Mouse (Mus musculus): ENCODE measurements around the gene Chac2.

- TF ChIP-seq CTCF (IDR thresholded peaks at IDR 0.05; ENCODE audit: borderline replicate concordance, control insufficient read depth, extremely low read depth, insufficient read depth, low read length, poor library complexity) (no peak), POLR2A (IDR thresholded peaks at IDR 0.05; ENCODE audit: control insufficient read depth, extremely low read depth, insufficient read depth, low read length, poor library complexity) (no peak)
Observed at GRCm38 (mm10) chr11:30953469-30954154, 32.5 kb downstream of the Chac2 start.

Measured in thymus, adult 2 months (tissue).